Mouse (Mus musculus): ENCODE data around the gene Pdzrn4.

DNA sequence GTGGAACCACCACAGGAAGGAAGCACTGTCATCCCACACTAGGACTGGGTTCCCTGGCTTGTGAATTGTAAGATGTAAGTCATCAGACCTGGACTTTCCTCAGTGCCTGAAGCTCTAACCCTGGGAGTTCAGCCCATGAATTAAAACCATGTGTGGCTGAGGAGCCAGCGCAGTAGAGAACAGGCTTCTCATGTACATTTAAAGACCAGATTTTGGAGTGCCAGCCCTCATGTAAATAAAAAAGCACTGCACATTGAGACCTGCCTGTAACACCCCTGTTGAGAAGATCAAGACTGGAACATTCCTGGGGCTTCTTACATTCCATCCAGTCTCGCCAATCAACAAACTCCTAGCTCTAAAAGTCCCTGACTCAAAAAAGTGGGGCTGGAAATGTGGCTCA is 342.0 kb downstream of the Pdzrn4 start:
- TF ChIP-seq POLR2A (IDR thresholded peaks at IDR 0.05; ENCODE audit: extremely low read depth, insufficient read depth, low read length) = no peak
- no peak for TF ChIP-seq CTCF (IDR thresholded peaks at IDR 0.05; ENCODE audit: low read depth, low read length)

All from liver, adult 2 months (tissue).